Mouse (Mus musculus): Measurements from ENCODE around the gene Scml4. TPM values are rescaled to one million over a fixed set of nuclear protein-coding genes. Genes with fewer than 3 reads are reported as not detected.
A peak's percentile ranks its signal among the peaks of the same experiment; 100 is the strongest.

The Scml4 gene
- total RNA-seq, 2 experiments from 2014 or later, result 3.3 to 4.4 TPM

GRCm38 (mm10) chr10:42861446-42861845 lies 1.3 kb downstream of the Scml4 start:
- no peak for DNase-seq (ENCODE audit: low spot score in 2 of 2)

- DNase-seq (ENCODE audit: low spot score in 2 of 2), result no peak
These were observed 2.1 kb downstream of the Scml4 start for GRCm38 (mm10) chr10:42862102-42862740.

GRCm38 (mm10) chr10:42862806-42863205 lies 2.6 kb downstream of the Scml4 start:
- no peak for DNase-seq (ENCODE audit: low spot score in 2 of 2)

GRCm38 (mm10) chr10:42863621-42864391 lies 3.6 kb downstream of the Scml4 start:
- peak; percentile 42 to 57 for DNase-seq (ENCODE audit: low spot score in 2 of 2)

GRCm38 (mm10) chr10:42864696-42865095 lies 4.5 kb downstream of the Scml4 start:
- no peak for DNase-seq (ENCODE audit: low spot score in 2 of 2)

GRCm38 (mm10) chr10:42868416-42868815 lies 8.2 kb downstream of the Scml4 start:
- no peak for DNase-seq (ENCODE audit: low spot score in 2 of 2)

GRCm38 (mm10) chr10:42869467-42869866 lies 9.3 kb downstream of the Scml4 start:
- DNase-seq (ENCODE audit: low spot score in 2 of 2), result no peak

GRCm38 (mm10) chr10:42872269-42873010 lies 12.3 kb downstream of the Scml4 start:
- DNase-seq (ENCODE audit: low spot score in 2 of 2), result no peak

- no peak for DNase-seq (ENCODE audit: low spot score in 2 of 2)
These were observed 13.0 kb downstream of the Scml4 start for GRCm38 (mm10) chr10:42873077-42873595.

- no peak for DNase-seq (ENCODE audit: low spot score in 2 of 2)
These were observed 16.0 kb downstream of the Scml4 start for GRCm38 (mm10) chr10:42876172-42876571.

- DNase-seq (ENCODE audit: low spot score in 2 of 2), result no peak
These were observed 19.1 kb downstream of the Scml4 start for GRCm38 (mm10) chr10:42879269-42879681.

- no peak for DNase-seq (ENCODE audit: low spot score in 2 of 2)
These were observed 19.5 kb downstream of the Scml4 start for GRCm38 (mm10) chr10:42879682-42880081.

GRCm38 (mm10) chr10:42887040-42887439 lies 26.9 kb downstream of the Scml4 start:
- no peak for DNase-seq (ENCODE audit: low spot score in 2 of 2)

- DNase-seq (ENCODE audit: low spot score in 2 of 2), result no peak
These were observed 28.1 kb downstream of the Scml4 start for GRCm38 (mm10) chr10:42888241-42888640.

- DNase-seq (ENCODE audit: low spot score in 2 of 2), result no peak
These were observed 30.2 kb downstream of the Scml4 start for GRCm38 (mm10) chr10:42890365-42890764.

GRCm38 (mm10) chr10:42892250-42892649 lies 32.1 kb downstream of the Scml4 start:
- DNase-seq (ENCODE audit: low spot score in 2 of 2), result no peak

- no peak for DNase-seq (ENCODE audit: low spot score in 2 of 2)
These were observed 32.8 kb downstream of the Scml4 start for GRCm38 (mm10) chr10:42892987-42893386.

- DNase-seq (ENCODE audit: low spot score in 2 of 2), result no peak
These were observed 33.7 kb downstream of the Scml4 start for GRCm38 (mm10) chr10:42893857-42894256.

- DNase-seq (ENCODE audit: low spot score in 2 of 2), result no peak
These were observed 34.1 kb downstream of the Scml4 start for GRCm38 (mm10) chr10:42894263-42894662.

- DNase-seq (ENCODE audit: low spot score in 2 of 2), result no peak
These were observed 34.5 kb downstream of the Scml4 start for GRCm38 (mm10) chr10:42894696-42895095.

- no peak for DNase-seq (ENCODE audit: low spot score in 2 of 2)
These were observed 36.5 kb downstream of the Scml4 start for GRCm38 (mm10) chr10:42896621-42897020.

GRCm38 (mm10) chr10:42897166-42897565 lies 37.0 kb downstream of the Scml4 start:
- no peak for DNase-seq (ENCODE audit: low spot score in 2 of 2)

Measured in layer of hippocampus, adult 18-20 months (tissue).